Mouse (Mus musculus) midbrain, embryonic 13.5 days (tissue): ENCODE data around the gene Rho. TPM values are rescaled to one million over a fixed set of nuclear protein-coding genes. Genes with fewer than 3 reads are reported as not detected.
A peak's percentile ranks its signal among the peaks of the same experiment; 100 is the strongest.

Experiments
- ATAC-seq: fragments of 200-750 bp; cut with Nextera tagmentation; 2 replicates; pipeline ENCODE4 v1.8.0; 2017; ENCODE audit warnings: mild to moderate bottlenecking, moderate TSS enrichment, moderate library complexity
- H3K27ac ChIP-seq: fragments of 300-500 bp; sonication (generic); 2 replicates; pipeline ENCODE4 v1.5.1; 2015; ENCODE audit warnings: inconsistent platforms, mild to moderate bottlenecking, moderate library complexity
- H3K27me3 ChIP-seq: fragments of 300-500 bp; sonication (generic); 2 replicates; pipeline ENCODE4 v1.6.1; 2015; ENCODE audit warnings: mild to moderate bottlenecking, inconsistent platforms
- H3K36me3 ChIP-seq: fragments of 300-500 bp; sonication (generic); 2 replicates; pipeline ENCODE4 v1.6.1; 2015; ENCODE audit warnings: mild to moderate bottlenecking, inconsistent platforms
- H3K4me1 ChIP-seq: fragments of 300-500 bp; sonication (generic); replicated peaks from 2 replicates; pipeline ENCODE4 v1.6.1; 2015; ENCODE audit warnings: inconsistent platforms
- H3K4me2 ChIP-seq: fragments of 300-500 bp; sonication (generic); replicated peaks from 2 replicates; pipeline ENCODE4 v1.6.1; 2015; ENCODE audit warnings: moderate library complexity, mild to moderate bottlenecking, inconsistent platforms
- H3K4me3 ChIP-seq: fragments of 300-500 bp; sonication (generic); replicated peaks from 2 replicates; pipeline ENCODE4 v1.5.1; 2015; ENCODE audit warnings: mild to moderate bottlenecking, inconsistent platforms
- H3K9ac ChIP-seq: fragments of 300-500 bp; sonication (generic); replicated peaks from 2 replicates; pipeline ENCODE4 v1.6.1; 2015; ENCODE audit warnings: mild to moderate bottlenecking, inconsistent platforms
- H3K9me3 ChIP-seq: fragments of 300-500 bp; sonication (generic); 2 replicates; pipeline ENCODE4 v1.6.1; 2016; ENCODE audit warnings: mild to moderate bottlenecking, inconsistent platforms
- WGBS: fragments of 180-500 bp; shearing (Covaris S2); methylation state at CpG from one replicate; pipeline ENCODE4 v1.1.7; 2015; 5-methylcytosine and 5-hydroxymethylcytosine counted together
- polyA plus RNA-seq: library from polyadenylated mRNA; unstranded; fragments of >200 nt; fragmentation: Nextera tagmentation; extraction: Ambion mirVana; gene quantifications from 2 replicates; pipeline ENCODE4 v1.2.1, GENCODE M21; 2015

The Rho gene
- polyA plus RNA-seq, 1 experiment from 2014 or later, result 0.05 TPM

DNA sequence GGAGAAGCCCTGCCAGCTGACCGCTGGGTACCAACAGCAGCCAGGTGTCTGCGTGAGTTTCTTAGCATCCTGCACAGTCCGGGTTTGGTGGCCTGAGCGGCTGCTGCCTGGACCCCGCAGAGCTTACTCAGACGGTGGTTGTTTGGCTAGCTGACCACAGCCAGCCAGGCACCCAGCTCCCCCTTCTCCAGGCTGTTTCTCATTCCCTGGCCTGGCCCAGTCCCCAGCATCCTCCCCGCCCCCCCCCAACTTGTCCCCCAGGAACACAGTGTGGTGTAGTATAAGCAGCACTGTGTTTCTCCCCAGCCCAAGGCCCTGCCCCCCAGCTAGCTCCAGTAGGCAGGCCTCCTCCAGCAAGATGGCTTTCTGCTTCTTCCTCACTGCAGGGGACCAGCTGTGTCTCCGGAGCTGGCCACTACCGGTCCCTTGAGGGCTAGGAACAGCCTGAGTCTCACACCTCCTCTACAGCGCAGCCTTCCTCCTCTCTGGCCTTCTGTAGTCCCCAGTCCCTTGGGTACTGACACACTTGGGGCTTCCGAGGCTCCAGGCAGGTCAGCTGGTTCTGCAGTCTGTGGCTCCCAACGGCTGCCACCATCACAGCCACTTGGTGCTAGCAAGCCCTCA lies 55.0 kb downstream of the Rho start:
- H3K27ac ChIP-seq, result no peak overlapping the region
- no peaks in the 10 kb centered on the region for H3K9me3 ChIP-seq
- peak overlapping the region; percentile 32; the same call in 1 of the 2 replicates for H3K9ac ChIP-seq
- H3K4me1 ChIP-seq, result peaks cover 36% of the 10 kb centered on the region
- peaks cover 34% of the 10 kb centered on the region for H3K27me3 ChIP-seq
- 47% methylated on average over 12 of the region's 12 CpGs for WGBS
- no peaks in the 10 kb centered on the region for H3K36me3 ChIP-seq
- ATAC-seq, result 0 out of 2 replicates have a peak, but pooled peaks have one; percentile 18
- H3K4me2 ChIP-seq, result no peak overlapping the region
- no peak overlapping the region for H3K4me3 ChIP-seq

DNA sequence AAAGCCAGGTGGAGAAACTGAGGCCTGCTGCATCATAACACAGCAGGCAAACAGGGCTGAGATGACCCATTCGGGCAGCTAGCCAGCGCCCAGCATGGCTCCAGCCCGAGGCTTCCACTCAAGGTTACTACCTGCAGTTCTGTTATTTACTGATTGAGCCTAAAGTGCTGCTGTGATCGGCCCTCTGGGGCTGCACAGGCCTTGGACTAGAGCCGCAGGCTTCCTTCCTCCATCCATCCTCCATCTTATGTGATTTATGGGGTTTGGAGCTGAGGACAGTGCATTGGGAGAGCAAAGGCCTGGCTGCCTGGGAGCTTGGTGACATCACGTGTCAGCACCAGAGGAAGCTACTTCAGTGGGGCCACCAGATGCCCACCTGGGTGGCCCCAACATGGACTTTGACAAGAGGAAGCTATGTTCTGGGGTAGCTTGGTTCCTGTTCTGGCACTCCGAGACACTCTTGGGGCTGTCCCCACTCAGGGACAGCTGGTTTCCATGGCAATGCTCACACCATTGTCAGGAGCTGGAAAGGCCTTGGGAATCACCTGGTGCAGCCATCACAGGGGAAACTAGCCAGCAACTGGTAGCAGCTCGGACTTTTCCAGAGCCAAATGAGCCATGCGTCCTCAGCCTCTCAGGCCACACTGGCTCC lies 55.7 kb downstream of the Rho start:
- Histone ChIP-seq H3K9ac (peak overlapping the region; percentile 32; the same call in 1 of the 2 replicates), H3K4me1 (peaks cover 41% of the 10 kb centered on the region), H3K27ac (no peak overlapping the region), H3K9me3 (no peaks in the 10 kb centered on the region), H3K36me3 (no peaks in the 10 kb centered on the region), H3K4me2 (no peak overlapping the region), H3K27me3 (peaks cover 40% of the 10 kb centered on the region), H3K4me3 (no peak overlapping the region)
- 66% methylated on average over 9 of the region's 9 CpGs for WGBS
- no peak for ATAC-seq

DNA sequence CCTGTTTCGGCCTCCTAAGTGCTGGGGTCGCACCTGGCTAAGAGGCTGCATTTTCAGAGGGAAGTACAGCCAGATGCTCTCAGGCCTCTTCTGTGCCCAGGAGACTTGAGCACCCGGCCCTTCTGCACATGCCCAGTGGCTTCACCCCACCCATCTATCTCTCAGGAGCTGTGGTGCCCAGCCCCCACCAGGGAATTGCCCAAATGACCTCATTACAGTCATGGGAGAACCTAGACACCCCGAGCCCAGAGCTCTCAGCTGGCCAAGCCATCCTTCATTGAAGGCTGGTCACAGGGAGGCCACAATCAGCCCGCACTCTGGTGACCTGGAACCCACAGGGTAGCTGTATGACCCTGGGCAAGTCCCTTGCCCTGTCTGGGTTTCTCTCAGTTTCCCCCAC lies 57.5 kb downstream of the Rho start:
- Histone ChIP-seq H3K4me2 (no peak overlapping the region), H3K4me3 (no peak overlapping the region), H3K9ac (no peak overlapping the region), H3K27me3 (peaks cover 58% of the 10 kb centered on the region), H3K36me3 (no peaks in the 10 kb centered on the region), H3K4me1 (peaks cover 52% of the 10 kb centered on the region), H3K9me3 (no peaks in the 10 kb centered on the region), H3K27ac (no peak overlapping the region)
- 84% methylated on average over 5 of the region's 5 CpGs for WGBS
- no peak for ATAC-seq

DNA sequence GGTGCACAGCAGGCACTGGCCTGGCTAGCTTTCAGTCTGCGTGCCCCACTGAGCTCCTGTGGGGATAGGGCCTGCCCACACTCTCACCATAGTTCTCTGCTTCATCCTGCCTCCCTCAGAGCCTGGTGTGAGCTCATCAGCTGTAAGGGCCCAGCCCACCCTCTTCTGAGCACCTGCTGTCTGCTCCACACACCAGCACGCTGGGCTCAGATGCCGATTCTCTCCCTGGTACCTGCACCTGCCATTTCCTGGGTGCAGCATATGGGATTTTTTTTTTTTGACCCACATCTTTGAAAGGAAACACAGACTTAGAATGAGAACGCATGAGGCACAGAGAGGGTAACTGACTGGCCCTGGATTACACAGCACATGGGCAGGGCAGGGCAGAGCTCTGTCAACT lies 58.1 kb downstream of the Rho start:
- ATAC-seq, result no peak
- Histone ChIP-seq H3K9ac (no peak overlapping the region), H3K27ac (no peak overlapping the region)

More for the DNA sequence above, 58.1 kb downstream of the Rho start:
- Histone ChIP-seq H3K9me3 (no peaks in the 10 kb centered on the region), H3K4me2 (no peak overlapping the region), H3K36me3 (no peaks in the 10 kb centered on the region), H3K27me3 (peaks cover 64% of the 10 kb centered on the region), H3K4me3 (no peak overlapping the region), H3K4me1 (peaks cover 57% of the 10 kb centered on the region)
- 60% methylated on average over 4 of the region's 4 CpGs for WGBS

Other genes starting within 250 kb of the Rho start
- 0.79 and 1.1 TPM in 2 replicates for gene Tmem40, start 169.3 kb upstream of the Rho start, polyA plus RNA-seq
- gene Cand2, start 157.2 kb upstream of the Rho start, polyA plus RNA-seq, result 16.4 and 18.5 TPM in 2 replicates
- gene Rpl32, start 123.0 kb upstream of the Rho start, polyA plus RNA-seq, result 1,380 and 1,385 TPM in 2 replicates
- 2.2 and 3.2 TPM in 2 replicates for gene Efcab12, start 93.3 kb upstream of the Rho start, polyA plus RNA-seq
- 14.5 and 14.9 TPM in 2 replicates for gene Mbd4, start 78.4 kb upstream of the Rho start, polyA plus RNA-seq
- gene Ift122, start 78.3 kb upstream of the Rho start, polyA plus RNA-seq, result 25.8 and 28.8 TPM in 2 replicates
- gene H1foo, start 13.2 kb downstream of the Rho start, polyA plus RNA-seq, result not detected in 2 replicates
- 6.5 and 8.2 TPM in 2 replicates for gene Plxnd1, start 63.3 kb downstream of the Rho start, polyA plus RNA-seq